Mouse (Mus musculus) thymus, adult 2 months (tissue): Measurements from ENCODE around the gene Slc39a13.

ENCODE experiments used
- CTCF ChIP-seq: fragments of 200-500 bp; IDR thresholded peaks from 2 replicates; pipeline ENCODE4 v1.5.1; 2012; ENCODE audit warnings: mild to moderate bottlenecking, control low read depth, low read length, moderate library complexity, borderline replicate concordance; ENCODE audit not compliant: control insufficient read depth, poor library complexity, insufficient read depth; ENCODE audit errors: extremely low read depth
- POLR2A ChIP-seq: fragments of 200-500 bp; IDR thresholded peaks from 2 replicates; pipeline ENCODE4 v1.6.1; 2012; ENCODE audit warnings: mild to moderate bottlenecking, low read length, control low read depth, moderate library complexity; ENCODE audit not compliant: control insufficient read depth, poor library complexity, insufficient read depth; ENCODE audit errors: extremely low read depth

GRCm38 (mm10) chr2:91098156-91098555, 27.9 kb upstream of the Slc39a13 start:
- no peak for TF ChIP-seq POLR2A
- no peak for TF ChIP-seq CTCF
